Mouse (Mus musculus) olfactory bulb, adult 2 months (tissue): ENCODE data around the gene Fat3. TPM values are rescaled to one million over a fixed set of nuclear protein-coding genes. Genes with fewer than 3 reads are reported as not detected.

ENCODE experiments used
- H3K27ac ChIP-seq: fragments of 200-500 bp; 2 replicates; pipeline ENCODE4 v1.5.1; 2012; ENCODE audit warnings: low read depth, low read length; ENCODE audit not compliant: insufficient read depth
- H3K4me1 ChIP-seq: fragments of 200-500 bp; 2 replicates; pipeline ENCODE4 v1.6.1; 2012; ENCODE audit warnings: low read length; ENCODE audit not compliant: control insufficient read depth, insufficient read depth
- H3K4me3 ChIP-seq: fragments of 200-500 bp; 2 replicates; pipeline ENCODE4 v1.5.1; 2012; ENCODE audit warnings: mild to moderate bottlenecking, low read depth, low read length, moderate library complexity; ENCODE audit not compliant: insufficient read depth
- CTCF ChIP-seq: fragments of 200-500 bp; IDR thresholded peaks from 2 replicates; pipeline ENCODE4 v1.5.1; 2012; ENCODE audit warnings: low read depth, mild to moderate bottlenecking, low read length, moderate library complexity; ENCODE audit not compliant: insufficient read depth
- POLR2A ChIP-seq: fragments of 200-500 bp; IDR thresholded peaks from 2 replicates; pipeline ENCODE4 v1.6.1; 2012; ENCODE audit warnings: mild to moderate bottlenecking, low read depth, low read length, moderate library complexity; ENCODE audit not compliant: insufficient read depth
- WGBS: fragments of 180-500 bp; shearing (Covaris S2); methylation state at CpG from one replicate; pipeline ENCODE4 v1.1.7; 2018; 5-methylcytosine and 5-hydroxymethylcytosine counted together
- polyA plus RNA-seq: library from polyadenylated mRNA; stranded (reverse); fragments of >200 nt; gene quantifications from 2 replicates; pipeline ENCODE4 v1.2.4, GENCODE M21; 2012; ENCODE audit warnings: low replicate concordance; ENCODE audit not compliant: missing spikeins, insufficient read depth, insufficient read length

Gene Fat3
- polyA plus RNA-seq, 1 experiment = not detected

DNA sequence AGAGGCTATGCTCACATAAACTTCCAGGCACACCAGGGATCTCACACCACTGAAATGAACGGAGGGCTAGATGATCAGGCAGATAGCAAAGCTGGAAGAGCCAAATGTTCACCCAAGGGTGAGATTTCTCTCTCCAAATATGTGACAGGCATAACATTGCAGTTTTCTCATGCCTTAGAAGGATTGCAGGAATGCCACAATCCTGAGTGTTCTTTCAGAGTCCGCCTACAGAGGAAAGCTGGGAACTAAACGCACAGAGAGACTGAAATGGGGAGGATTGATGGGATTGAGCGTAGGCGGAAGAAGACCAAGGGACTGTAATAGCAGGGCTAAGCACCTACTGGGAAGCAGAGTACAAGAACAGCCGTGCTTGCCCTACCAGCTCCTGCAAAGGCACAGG, 298.8 kb downstream of the Fat3 start:
- no peak for TF ChIP-seq CTCF
- TF ChIP-seq POLR2A = no peak
- no peaks in the 10 kb centered on the region for H3K4me1 ChIP-seq
- H3K27ac ChIP-seq = peak overlapping the region; percentile 57; the same call in 1 of the 2 replicates
- 55% methylated on average over 6 of the region's 6 CpGs for WGBS
- no peak overlapping the region for H3K4me3 ChIP-seq

DNA sequence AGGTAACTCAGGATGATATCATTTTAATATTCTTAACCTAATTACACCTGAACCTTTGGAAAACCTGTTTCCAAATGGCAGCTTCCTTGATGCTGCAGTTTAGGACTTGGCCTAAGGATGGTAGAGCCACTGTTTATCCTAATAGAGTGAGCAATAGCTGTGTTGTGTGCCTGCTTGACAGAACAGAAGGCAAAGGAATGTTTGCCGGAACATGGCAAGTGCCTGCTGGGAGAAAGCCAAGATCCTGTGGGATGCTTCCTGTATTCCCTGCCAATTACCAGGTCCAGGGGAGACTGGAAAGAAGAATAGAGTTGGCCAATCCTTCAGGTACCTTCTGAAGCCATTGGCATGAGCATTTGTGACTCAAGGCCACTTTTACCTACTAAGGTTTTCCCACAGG, 300.1 kb downstream of the Fat3 start:
- TF ChIP-seq POLR2A (no peak), CTCF (no peak)
- Histone ChIP-seq H3K4me1 (no peaks in the 10 kb centered on the region), H3K4me3 (no peak overlapping the region), H3K27ac (no peak overlapping the region)
- WGBS = 76% methylated on average over 1 of the region's 1 CpGs

DNA sequence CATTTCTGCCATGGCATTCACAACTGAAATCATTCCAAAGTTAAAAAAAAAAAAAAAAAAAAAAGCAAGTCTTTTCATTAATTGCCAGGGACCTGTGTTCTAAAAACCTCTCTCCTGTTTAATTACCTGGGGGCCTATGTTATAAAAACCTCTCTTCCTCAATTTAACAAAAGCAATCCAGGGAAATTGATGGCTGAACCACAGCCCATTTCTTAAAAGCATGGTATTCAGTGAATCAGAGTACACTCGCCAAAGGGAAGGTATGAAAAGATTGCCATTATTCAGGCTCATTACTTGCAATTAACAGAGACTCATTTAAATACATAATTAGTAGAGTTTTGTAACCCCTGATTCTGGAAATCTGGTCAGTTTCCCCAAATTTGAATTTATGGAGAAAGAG, 314.6 kb downstream of the Fat3 start:
- Histone ChIP-seq H3K4me3 (no peak overlapping the region), H3K4me1 (no peaks in the 10 kb centered on the region), H3K27ac (no peak overlapping the region)
- TF ChIP-seq CTCF (no peak), POLR2A (no peak)
- WGBS = 75% methylated on average over 1 of the region's 1 CpGs

DNA sequence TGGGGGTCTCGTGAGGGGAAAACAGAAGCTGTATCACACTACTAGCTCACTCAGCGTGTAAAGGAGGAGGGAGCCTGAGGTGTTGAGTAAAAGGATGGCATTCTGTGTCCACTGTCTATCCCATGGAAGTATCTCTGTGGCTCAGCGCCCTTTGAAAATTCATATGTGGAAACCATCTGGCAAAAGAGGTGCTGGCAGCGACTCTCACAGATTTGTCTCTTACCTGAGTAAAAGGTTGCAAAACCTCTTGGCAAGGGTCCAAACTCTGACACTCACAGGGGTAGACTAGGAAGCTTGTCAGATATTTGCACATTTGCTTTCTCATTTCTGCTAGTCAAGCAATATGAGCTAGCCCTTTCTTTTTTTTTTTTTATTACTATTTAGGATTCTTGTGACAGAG, 331.8 kb downstream of the Fat3 start:
- TF ChIP-seq POLR2A = no peak
- TF ChIP-seq CTCF = no peak
- 97% methylated on average over 4 of the region's 4 CpGs for WGBS
- H3K4me3 ChIP-seq = no peak overlapping the region

DNA sequence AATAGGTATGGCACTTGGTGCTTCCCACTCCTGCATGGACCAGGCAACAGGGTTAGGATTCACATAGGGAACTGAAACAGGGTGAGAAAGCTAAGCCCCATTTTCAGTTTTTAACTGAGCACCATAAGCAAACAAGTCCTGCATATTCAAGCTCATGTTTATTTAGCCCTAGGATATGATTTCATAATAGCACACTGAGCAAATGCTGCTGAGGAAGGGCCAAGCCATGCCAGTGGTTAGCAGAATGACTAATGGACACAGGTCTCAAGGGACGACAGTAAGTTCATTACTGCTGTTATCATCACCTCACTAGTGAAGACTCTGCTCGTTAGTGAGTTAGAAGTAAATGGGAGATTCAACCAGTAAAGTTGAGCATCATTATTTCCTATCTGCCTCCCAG, 333.0 kb downstream of the Fat3 start:
- Histone ChIP-seq H3K4me3 (no peak overlapping the region), H3K4me1 (no peaks in the 10 kb centered on the region), H3K27ac (no peak overlapping the region)
- no peak for TF ChIP-seq POLR2A
- no peak for TF ChIP-seq CTCF
- WGBS = 79% methylated on average over 2 of the region's 2 CpGs

More for the DNA sequence above, 331.8 kb downstream of the Fat3 start:
- H3K27ac ChIP-seq = no peak overlapping the region
- H3K4me1 ChIP-seq = no peaks in the 10 kb centered on the region

DNA sequence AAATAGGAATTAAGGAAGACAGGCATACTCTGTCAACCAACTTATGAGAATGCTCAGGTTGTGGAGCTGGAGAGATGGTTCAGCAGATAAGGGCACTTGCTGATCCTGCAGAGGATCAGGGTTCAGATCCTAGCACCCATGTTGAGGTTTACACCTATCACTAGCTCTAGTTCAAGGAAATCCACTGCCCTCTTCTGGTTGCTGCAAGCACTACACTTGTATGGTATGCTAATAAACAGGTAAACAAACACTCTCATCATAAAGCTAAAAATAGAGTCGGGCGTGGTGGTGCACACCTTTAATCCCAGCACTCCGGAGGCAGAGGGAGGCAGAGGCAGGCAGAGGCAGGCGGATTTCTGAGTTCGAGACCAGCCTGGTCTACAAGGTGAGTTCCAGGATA, 341.7 kb downstream of the Fat3 start:
- Histone ChIP-seq H3K27ac (no peak overlapping the region), H3K4me3 (no peak overlapping the region), H3K4me1 (no peaks in the 10 kb centered on the region)
- WGBS = 96% methylated on average over 5 of the region's 5 CpGs
- TF ChIP-seq CTCF (no peak), POLR2A (no peak)

DNA sequence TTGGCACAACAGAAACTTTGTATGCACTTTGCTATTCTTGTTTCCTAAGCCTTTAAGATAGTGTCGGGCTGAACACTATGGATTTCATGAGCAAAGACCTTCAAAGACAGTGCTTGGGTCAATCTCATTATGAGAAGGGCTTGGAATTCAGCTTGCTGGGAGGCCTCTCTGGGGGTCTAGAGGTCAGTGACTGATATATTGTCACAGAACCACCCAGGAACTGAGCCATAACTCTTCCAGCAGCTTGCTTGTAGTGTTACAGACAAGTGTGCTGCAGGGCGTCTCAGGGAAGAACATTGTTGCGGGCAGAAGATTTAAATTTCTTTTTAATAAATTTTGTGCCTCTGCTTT, 347.5 kb downstream of the Fat3 start:
- TF ChIP-seq POLR2A (no peak), CTCF (no peak)
- no peak overlapping the region for H3K27ac ChIP-seq
- 94% methylated on average over 3 of the region's 3 CpGs for WGBS
- no peak overlapping the region for H3K4me3 ChIP-seq
- no peaks in the 10 kb centered on the region for H3K4me1 ChIP-seq

DNA sequence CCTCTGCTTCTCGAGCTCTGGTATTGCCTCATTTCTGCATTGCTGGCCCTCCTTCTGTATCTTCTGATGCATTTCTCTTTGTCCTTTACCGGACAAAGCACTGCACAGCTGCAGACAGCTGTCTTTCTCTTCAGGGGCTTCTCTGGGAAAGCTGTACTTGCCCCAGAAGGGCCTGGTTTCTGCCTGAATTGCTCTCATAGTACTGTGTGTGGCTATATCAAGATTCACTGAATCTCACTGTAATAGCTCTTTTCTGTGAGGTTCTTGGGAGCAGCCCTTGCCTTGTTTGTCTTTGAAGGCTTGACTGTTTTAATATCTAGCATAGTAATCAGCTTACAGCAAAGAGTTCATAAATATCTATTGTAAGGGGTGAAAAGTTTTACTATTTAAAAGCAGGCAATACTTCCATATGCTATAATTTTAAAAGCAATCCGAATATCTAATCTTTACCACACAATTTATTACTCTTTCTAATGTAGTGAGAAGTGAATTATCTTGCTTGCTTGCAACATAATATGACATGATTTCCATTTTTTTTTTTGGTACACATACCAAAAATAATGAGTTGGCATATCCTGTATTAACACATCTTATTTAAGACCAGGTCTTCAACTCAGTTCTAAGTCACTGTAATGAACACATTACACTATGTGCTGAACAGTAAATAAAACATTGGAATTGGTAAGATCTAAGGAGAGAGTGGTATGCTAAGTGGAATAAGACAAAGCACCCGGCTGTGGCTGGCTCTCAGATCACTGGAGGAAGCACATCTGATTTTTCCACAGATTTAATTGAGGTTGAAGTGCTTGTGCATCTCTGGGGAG, 348.1 kb downstream of the Fat3 start:
- H3K27ac ChIP-seq = no peak overlapping the region
- no peak overlapping the region for H3K4me3 ChIP-seq
- TF ChIP-seq CTCF (no peak), POLR2A (no peak)
- H3K4me1 ChIP-seq = no peaks in the 10 kb centered on the region
- WGBS = 90% methylated on average over 4 of the region's 4 CpGs

DNA sequence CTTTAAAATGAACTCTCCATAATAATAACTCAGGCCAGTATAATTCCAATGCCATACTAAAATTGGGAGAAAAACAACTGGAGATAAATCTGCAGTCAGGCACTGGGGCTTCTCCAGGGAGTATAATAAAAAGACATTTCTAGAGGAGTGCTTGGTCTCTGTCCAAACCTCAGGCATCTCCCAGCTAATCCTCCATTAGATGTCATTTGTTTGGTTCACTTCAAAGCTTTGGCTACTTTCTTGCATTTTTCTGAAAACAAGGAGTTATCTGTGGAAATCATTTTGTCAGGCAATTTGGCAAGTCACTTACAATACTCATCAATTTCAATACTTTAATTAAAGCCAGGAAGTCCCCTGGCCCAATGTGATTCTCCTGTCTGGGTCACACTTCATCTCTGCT, 351.0 kb downstream of the Fat3 start:
- H3K27ac ChIP-seq = no peak overlapping the region
- H3K4me1 ChIP-seq = no peaks in the 10 kb centered on the region
- H3K4me3 ChIP-seq = no peak overlapping the region
- TF ChIP-seq CTCF = no peak
- TF ChIP-seq POLR2A = no peak
